Mouse (Mus musculus) layer of hippocampus, postnatal 14 days (tissue): ENCODE results near the gene Treh. TPM values are rescaled to one million over a fixed set of nuclear protein-coding genes. Genes with fewer than 3 reads are reported as not detected.
"Not testable (repeated sequence)": the region's sequence is repeated elsewhere in the genome, so short reads cannot be mapped to it uniquely, and the experiment has no call there.

Experiments
- DNase-seq, 2 experiments: peaks; one replicate each; pipeline ENCODE4 v3.0.0; 2021 to 2022; ENCODE audit warnings: low spot score in 2 of 2, mixed read lengths in 1 of 2
- long read RNA-seq, 2 experiments: library from polyadenylated mRNA; stranded (forward); transcript quantifications; one replicate each; pipeline ENCODE4 v2.0.0; 2021
- total RNA-seq, 2 experiments: library from RNA; stranded (reverse); gene quantifications; 2 replicates each; pipeline ENCODE4 v1.2.3; 2021

Gene Treh
- total RNA-seq = not detected
- long read RNA-seq, experiment 1 = 0 reads
- long read RNA-seq, experiment 2 = 0 reads

- DNase-seq = no peak
Measured at GRCm38 (mm10) chr9:44673005-44673404, at the start of gene Treh. Gene Treh, plus strand, starts transcription at chr9:44673233.

- DNase-seq = no peak
Measured at GRCm38 (mm10) chr9:44624390-44624789, 48.6 kb upstream of the Treh start.

GRCm38 (mm10) chr9:44626268-44626667, 46.8 kb upstream of the Treh start:
- no peak for DNase-seq

GRCm38 (mm10) chr9:44637551-44638169, 35.4 kb upstream of the Treh start:
- DNase-seq = peak in 1 of 2 experiments; percentile 22

GRCm38 (mm10) chr9:44638726-44639125, 34.3 kb upstream of the Treh start:
- DNase-seq = not testable (repeated sequence)

- not testable (repeated sequence) for DNase-seq
Measured at GRCm38 (mm10) chr9:44640028-44640427, 33.0 kb upstream of the Treh start.

- no peak for DNase-seq
Measured at GRCm38 (mm10) chr9:44640646-44641357, 32.2 kb upstream of the Treh start.

GRCm38 (mm10) chr9:44641616-44642015, 31.4 kb upstream of the Treh start:
- no peak for DNase-seq

GRCm38 (mm10) chr9:44643103-44643502, 29.9 kb upstream of the Treh start:
- DNase-seq = no peak

GRCm38 (mm10) chr9:44644186-44644585, 28.8 kb upstream of the Treh start:
- DNase-seq = no peak

GRCm38 (mm10) chr9:44645481-44645880, 27.6 kb upstream of the Treh start:
- DNase-seq = no peak

- no peak for DNase-seq
Measured at GRCm38 (mm10) chr9:44645924-44646323, 27.1 kb upstream of the Treh start.

GRCm38 (mm10) chr9:44646366-44646765, 26.7 kb upstream of the Treh start:
- no peak for DNase-seq

GRCm38 (mm10) chr9:44647026-44647425, 26.0 kb upstream of the Treh start:
- no peak for DNase-seq

- DNase-seq = no peak
Measured at GRCm38 (mm10) chr9:44647656-44648055, 25.4 kb upstream of the Treh start.

GRCm38 (mm10) chr9:44648881-44649281, 24.2 kb upstream of the Treh start:
- DNase-seq = no peak

- peak; percentile 59 to 66 for DNase-seq
Measured at GRCm38 (mm10) chr9:44652027-44652426, 21.0 kb upstream of the Treh start.

- no peak for DNase-seq
Measured at GRCm38 (mm10) chr9:44653896-44654295, 19.1 kb upstream of the Treh start.

- peak; percentile 48 to 70 for DNase-seq
Measured at GRCm38 (mm10) chr9:44655098-44656066, 17.7 kb upstream of the Treh start.

- DNase-seq = no peak
Measured at GRCm38 (mm10) chr9:44663706-44664105, 9.3 kb upstream of the Treh start.

GRCm38 (mm10) chr9:44671416-44671815, 1.6 kb upstream of the Treh start:
- no peak for DNase-seq
